ENCODE assay signal across 40 mouse cellular contexts in the genomic region with DNA sequence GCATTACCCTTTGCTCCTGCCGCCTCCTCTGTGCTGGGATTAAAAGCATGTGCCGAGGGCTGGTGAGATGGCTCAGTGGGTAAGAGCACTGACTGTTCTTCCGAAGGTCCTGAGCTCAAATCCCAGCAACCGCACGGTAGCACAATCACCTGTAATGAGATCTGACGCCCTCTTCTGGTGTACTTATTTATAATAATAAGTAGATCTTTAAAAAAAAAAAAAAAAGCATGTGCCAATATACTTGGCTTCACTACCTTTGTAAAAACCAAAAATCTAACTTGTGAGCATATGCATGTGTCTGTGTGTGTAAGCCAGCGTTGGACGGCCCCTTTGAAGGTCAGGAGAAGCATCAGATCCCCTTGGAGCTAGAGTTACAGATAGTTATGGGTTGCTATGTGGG. TPM values are rescaled to one million over a fixed set of nuclear protein-coding genes. Genes with fewer than 3 reads are reported as not detected.
"Had no signal": no experiment of that assay in that cellular context is flagged by ENCODE, and none has a peak within 500 bp of the region (broad histone marks: within the 10 kb centered on the region; RNA-seq: fewer than 3 reads in every experiment).

No protein-coding gene starts in this region.

- H3K9ac ChIP-seq: limb, embryonic 12.5 days; limb, embryonic 13.5 days; limb, embryonic 15.5 days; liver, embryonic 12.5 days; liver, embryonic 13.5 days; liver, embryonic 14.5 days; liver, embryonic 15.5 days; liver, postnatal 0 days; lung, embryonic 14.5 days; lung, embryonic 15.5 days; midbrain, embryonic 12.5 days; midbrain, embryonic 13.5 days; midbrain, embryonic 15.5 days had no signal

- H3K36me3 ChIP-seq: limb, embryonic 10.5 days; limb, embryonic 12.5 days; limb, embryonic 13.5 days; limb, embryonic 15.5 days; liver, embryonic 12.5 days; liver, embryonic 13.5 days; liver, embryonic 15.5 days; lung, embryonic 15.5 days; midbrain, embryonic 10.5 days; midbrain, embryonic 12.5 days; midbrain, embryonic 13.5 days; midbrain, embryonic 15.5 days had no signal

- H3K4me1 ChIP-seq: limb, embryonic 10.5 days; liver, embryonic 12.5 days; liver, embryonic 13.5 days; liver, embryonic 15.5 days; lung, embryonic 15.5 days had no signal

- H3K9me3 ChIP-seq: limb, embryonic 10.5 days; limb, embryonic 12.5 days; limb, embryonic 13.5 days; limb, embryonic 15.5 days; liver, embryonic 12.5 days; liver, embryonic 13.5 days; liver, embryonic 15.5 days; lung, embryonic 15.5 days; megakaryocyte, embryonic 14.5 days; midbrain, embryonic 10.5 days; midbrain, embryonic 12.5 days; midbrain, embryonic 13.5 days; midbrain, embryonic 15.5 days had no signal

- H3K27ac ChIP-seq: limb, embryonic 10.5 days; limb, embryonic 12.5 days; limb, embryonic 13.5 days; limb, embryonic 15.5 days; liver, embryonic 12.5 days; liver, embryonic 13.5 days; liver, embryonic 14.5 days; liver, embryonic 15.5 days; lung, embryonic 15.5 days; macrophage; midbrain, embryonic 10.5 days; midbrain, embryonic 12.5 days; midbrain, embryonic 13.5 days; midbrain, embryonic 15.5 days had no signal

- ATAC-seq: liver, embryonic 12.5 days; liver, postnatal 0 days; lung, postnatal 0 days; midbrain, embryonic 13.5 days; midbrain, embryonic 15.5 days; midbrain, embryonic 16.5 days had no signal

- H3K4me3 ChIP-seq: limb, embryonic 10.5 days; limb, embryonic 12.5 days; limb, embryonic 13.5 days; limb, embryonic 15.5 days; liver, embryonic 12.5 days; liver, embryonic 13.5 days; liver, embryonic 15.5 days; lung, embryonic 15.5 days; megakaryocyte, embryonic 14.5 days; midbrain, embryonic 10.5 days; midbrain, embryonic 12.5 days; midbrain, embryonic 13.5 days; midbrain, embryonic 15.5 days; myocyte had no signal

- H3K4me2 ChIP-seq: limb, embryonic 12.5 days; limb, embryonic 13.5 days; limb, embryonic 15.5 days; liver, embryonic 11.5 days; liver, embryonic 12.5 days; liver, embryonic 13.5 days; liver, embryonic 15.5 days; lung, embryonic 14.5 days; lung, embryonic 15.5 days; midbrain, embryonic 11.5 days; midbrain, embryonic 12.5 days; midbrain, embryonic 13.5 days; midbrain, embryonic 15.5 days had no signal

- H3K27me3 ChIP-seq: midbrain, embryonic 15.5 days had no signal

- DNase-seq: left cerebral cortex, postnatal 4 days; liver; liver, embryonic 13.5 days; liver, postnatal 0 days; lung, adult 18-20 months; lung, adult 2 months; lung, embryonic 14.5 days; lung, postnatal 10 days; lung, postnatal 14 days; lung, postnatal 36 days; lung, postnatal 4 days; midbrain, embryonic 14.5 days had no signal

RNA-seq across cellular contexts. Expression of a gene that starts 9.7 kb away (rescaled TPM):
- total RNA-seq: liver, adult 2 months; megakaryocyte progenitor cell, adult 5-6 weeks; megakaryocyte, adult 5-6 weeks; megakaryocyte-erythroid progenitor cell, adult 5-6 weeks; monocyte, adult 5-6 weeks had no signal
- polyA plus RNA-seq: limb, embryonic 10.5 days; limb, embryonic 11.5 days; limb, embryonic 12.5 days; limb, embryonic 13.5 days; limb, embryonic 15.5 days; liver, adult 2 months; liver, embryonic 11.5 days; liver, embryonic 12.5 days; liver, embryonic 13.5 days; liver, embryonic 14.5 days; liver, embryonic 15.5 days; liver, embryonic 16.5 days; liver, postnatal 0 days; lung, embryonic 14.5 days; lung, embryonic 15.5 days; lung, embryonic 16.5 days; macrophage; midbrain, embryonic 10.5 days; midbrain, embryonic 11.5 days; midbrain, embryonic 12.5 days; midbrain, embryonic 13.5 days; midbrain, embryonic 14.5 days; midbrain, embryonic 15.5 days; myocyte; neural tube, embryonic 11.5 days had no signal

RNA-seq across cellular contexts. Expression of a gene that starts 22.4 kb away (rescaled TPM):
- total RNA-seq: megakaryocyte progenitor cell, adult 5-6 weeks; megakaryocyte, adult 5-6 weeks; monocyte, adult 5-6 weeks had no signal
- polyA plus RNA-seq: macrophage had no signal

RNA-seq across cellular contexts. Expression of a gene that starts 28.0 kb away (rescaled TPM):
- total RNA-seq: liver, adult 2 months; megakaryocyte progenitor cell, adult 5-6 weeks; megakaryocyte, adult 5-6 weeks; megakaryocyte-erythroid progenitor cell, adult 5-6 weeks; monocyte, adult 5-6 weeks had no signal
- polyA plus RNA-seq: liver, adult 2 months; liver, embryonic 13.5 days; liver, embryonic 14.5 days; liver, embryonic 15.5 days; liver, embryonic 16.5 days; liver, postnatal 0 days; macrophage; myocyte had no signal
